Mouse (Mus musculus): ENCODE measurements at regions not wholly inside any gene's neighbourhood (a gene's known extent, or its start where the extent isn't known, plus 50 kb on each side); places are given as distances from the start of the nearest gene placed in this dataset.

DNA sequence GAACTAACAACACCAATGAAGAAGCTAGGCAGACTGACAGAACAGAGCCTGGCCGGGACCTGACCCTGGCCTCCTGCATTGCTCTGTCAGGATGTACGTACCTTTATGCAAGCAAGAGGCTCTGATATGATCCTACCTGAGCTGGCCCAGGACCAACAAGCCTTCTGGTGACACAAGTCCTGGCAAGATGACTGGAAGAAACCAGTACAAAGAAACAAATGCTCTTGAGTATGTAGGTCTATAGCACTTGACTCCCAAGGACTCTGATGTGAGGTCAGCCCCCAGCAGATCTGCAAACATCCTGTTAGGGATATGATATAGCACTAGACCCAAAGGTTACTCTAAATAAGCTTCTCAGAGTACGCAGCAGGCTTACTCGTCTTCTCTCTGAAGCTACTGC, 144.7 kb upstream of the Dyrk2 start:
- no peaks in the 10 kb centered on the region for H3K9me3 ChIP-seq (replicated peaks)
- 71% methylated on average over 4 of the region's 4 CpGs for WGBS (ENCODE audit: insufficient replicate concordance)
- no peak overlapping the region for H3K4me2 ChIP-seq
- H3K9ac ChIP-seq = no peak overlapping the region
- no peak for DNase-seq
- no peak overlapping the region for H3K4me3 ChIP-seq (replicated peaks)
- H3K4me1 ChIP-seq (replicated peaks) = 0 out of 2 replicates have a peak, but pooled peaks cover 3% of the 10 kb centered on the region
- no peak for ATAC-seq (ENCODE audit: low read depth)
- H3K27me3 ChIP-seq = no peaks in the 10 kb centered on the region
- H3K27ac ChIP-seq = no peak overlapping the region
- no peaks in the 10 kb centered on the region for H3K36me3 ChIP-seq

DNA sequence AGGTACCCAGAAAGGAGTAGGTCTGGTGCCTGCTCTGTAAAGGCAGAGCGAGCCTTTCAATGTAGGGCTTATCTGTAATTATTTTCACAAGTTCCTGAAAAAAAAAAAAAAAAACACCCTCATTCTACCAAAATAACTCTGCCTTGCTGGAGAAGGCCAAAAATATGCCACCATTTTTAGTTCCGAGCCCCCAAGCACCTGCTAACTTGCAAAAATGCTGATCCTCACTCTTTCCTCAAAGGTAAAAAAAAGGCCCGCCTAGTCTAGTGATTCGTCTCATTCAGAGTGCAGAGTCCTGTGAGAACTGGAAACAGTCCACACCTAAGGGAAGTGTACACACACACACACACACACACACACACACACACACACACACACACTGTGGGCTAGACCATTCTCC, 143.7 kb upstream of the Dyrk2 start:
- Histone ChIP-seq H3K9me3 (replicated peaks) (no peaks in the 10 kb centered on the region), H3K27ac (no peak overlapping the region), H3K4me1 (replicated peaks) (0 out of 2 replicates have a peak, but pooled peaks cover 3% of the 10 kb centered on the region), H3K9ac (no peak overlapping the region), H3K4me3 (replicated peaks) (no peak overlapping the region), H3K27me3 (no peaks in the 10 kb centered on the region), H3K36me3 (no peaks in the 10 kb centered on the region), H3K4me2 (no peak overlapping the region)
- WGBS (ENCODE audit: insufficient replicate concordance) = 57% methylated on average over 4 of the region's 4 CpGs
- no peak for ATAC-seq (ENCODE audit: low read depth)
- no peak for DNase-seq

GRCm38 (mm10) chr10:119011511-119011910, 141.5 kb upstream of the Dyrk2 start:
- 0 out of 2 replicates have a peak, but pooled peaks cover 3% of the 10 kb centered on the region for H3K4me1 ChIP-seq (replicated peaks)
- H3K9me3 ChIP-seq (replicated peaks) = no peaks in the 10 kb centered on the region
- H3K27ac ChIP-seq = 0 out of 2 replicates have a peak overlapping the region, but pooled peaks have one; percentile 15
- ATAC-seq (ENCODE audit: low read depth) (no peak), DNase-seq (no peak)
- no peaks in the 10 kb centered on the region for H3K36me3 ChIP-seq
- no peaks in the 10 kb centered on the region for H3K27me3 ChIP-seq
- H3K4me3 ChIP-seq (replicated peaks) = no peak overlapping the region
- peak overlapping the region; percentile 35 for H3K4me2 ChIP-seq
- WGBS (ENCODE audit: insufficient replicate concordance) = 70% methylated on average over 6 of the region's 6 CpGs
- no peak overlapping the region for H3K9ac ChIP-seq

DNA sequence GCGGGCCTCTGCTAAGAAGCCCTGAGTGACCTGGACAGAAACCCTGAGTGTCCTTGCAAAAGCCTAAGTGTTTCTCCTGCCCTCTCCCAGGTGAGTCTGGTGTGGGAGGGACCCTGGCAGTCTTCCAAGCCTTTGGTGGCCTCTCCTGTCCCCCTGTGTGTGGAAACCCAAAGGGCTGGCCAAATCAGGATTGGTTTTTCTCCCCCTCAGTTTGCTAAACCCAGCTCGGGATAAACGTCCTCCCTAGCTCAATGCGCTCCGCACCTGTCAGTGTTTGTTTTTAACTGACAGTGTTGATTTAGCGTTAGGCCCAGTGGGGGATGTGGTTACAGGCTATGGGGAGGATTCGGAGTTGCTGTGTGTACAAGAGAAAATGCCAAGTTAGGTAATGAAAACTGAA, 140.9 kb upstream of the Dyrk2 start:
- Histone ChIP-seq H3K9ac (no peak overlapping the region), H3K4me3 (replicated peaks) (no peak overlapping the region), H3K27me3 (no peaks in the 10 kb centered on the region), H3K9me3 (replicated peaks) (no peaks in the 10 kb centered on the region), H3K4me1 (replicated peaks) (0 out of 2 replicates have a peak, but pooled peaks cover 3% of the 10 kb centered on the region), H3K4me2 (no peak overlapping the region), H3K27ac (peak overlapping the region; percentile 29; the same call in 1 of the 2 replicates), H3K36me3 (no peaks in the 10 kb centered on the region)
- DNase-seq = peak; percentile 3
- WGBS (ENCODE audit: insufficient replicate concordance) = 46% methylated on average over 7 of the region's 7 CpGs
- ATAC-seq (ENCODE audit: low read depth) = peak; percentile 78

DNA sequence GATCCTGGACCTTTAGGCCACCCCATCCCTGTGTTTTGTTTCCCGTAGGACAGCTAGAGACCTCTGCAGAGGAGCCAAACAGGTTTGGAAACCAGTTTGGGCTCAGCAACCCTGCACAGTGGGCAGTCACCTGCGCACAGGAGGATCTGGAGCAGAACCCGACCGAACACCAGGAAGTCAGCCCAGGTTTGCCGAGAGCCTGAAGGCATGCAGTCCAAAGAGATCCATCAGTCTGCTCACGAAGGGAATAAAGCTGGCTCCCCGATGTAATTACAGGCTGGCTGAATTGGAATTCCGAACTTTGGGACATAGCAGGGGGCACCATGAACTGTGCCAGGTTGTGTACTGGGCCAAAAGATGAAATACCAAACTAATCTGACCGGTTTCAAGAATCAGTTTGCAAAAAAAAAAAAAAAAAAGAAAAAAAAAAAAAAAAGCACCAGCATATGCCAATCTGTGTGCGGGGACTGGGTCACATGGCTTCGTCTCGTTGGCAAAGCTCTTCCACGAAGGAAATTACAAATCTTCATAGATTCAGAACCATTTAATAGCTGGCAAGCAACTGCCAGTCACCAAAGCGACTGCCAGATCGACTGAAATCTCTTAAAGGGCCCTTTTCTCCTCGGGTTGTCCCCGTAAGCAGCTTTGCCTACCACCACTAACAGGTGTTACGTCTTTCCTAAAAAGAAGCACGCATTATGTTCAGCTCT, 137.0 kb upstream of the Dyrk2 start:
- 72% methylated on average over 19 of the region's 19 CpGs for WGBS (ENCODE audit: insufficient replicate concordance)
- Histone ChIP-seq H3K4me1 (replicated peaks) (0 out of 2 replicates have a peak, but pooled peaks cover 2% of the 10 kb centered on the region), H3K36me3 (no peaks in the 10 kb centered on the region), H3K4me2 (no peak overlapping the region), H3K27ac (no peak overlapping the region), H3K4me3 (replicated peaks) (no peak overlapping the region), H3K9me3 (replicated peaks) (no peaks in the 10 kb centered on the region), H3K27me3 (no peaks in the 10 kb centered on the region), H3K9ac (no peak overlapping the region)
- ATAC-seq (ENCODE audit: low read depth) = no peak
- no peak for DNase-seq

DNA sequence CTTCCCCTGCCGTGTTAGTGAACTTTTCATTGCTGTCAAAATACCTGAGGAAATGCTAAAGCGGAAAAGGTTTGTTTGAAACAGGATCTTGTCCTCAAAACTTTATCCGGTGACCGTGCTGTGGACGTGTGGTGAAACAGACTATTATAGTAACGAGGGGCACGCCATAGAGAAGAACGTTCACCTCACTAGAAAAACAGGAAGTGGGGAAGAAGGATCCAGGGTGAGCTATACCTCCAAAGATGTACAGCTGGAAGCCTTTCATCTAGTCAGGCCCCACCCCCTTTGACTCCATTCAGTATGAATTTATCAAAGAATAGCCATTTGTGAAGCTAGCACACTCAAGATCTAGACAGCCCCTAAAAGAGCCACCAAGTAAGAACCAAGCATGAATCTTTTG, 135.5 kb upstream of the Dyrk2 start:
- no peaks in the 10 kb centered on the region for H3K4me1 ChIP-seq (replicated peaks)
- no peak overlapping the region for H3K4me2 ChIP-seq
- no peak overlapping the region for H3K27ac ChIP-seq
- H3K27me3 ChIP-seq = no peaks in the 10 kb centered on the region
- no peak overlapping the region for H3K9ac ChIP-seq
- 53% methylated on average over 8 of the region's 8 CpGs for WGBS (ENCODE audit: insufficient replicate concordance)
- DNase-seq (no peak), ATAC-seq (ENCODE audit: low read depth) (no peak)
- no peaks in the 10 kb centered on the region for H3K36me3 ChIP-seq
- no peak overlapping the region for H3K4me3 ChIP-seq (replicated peaks)
- H3K9me3 ChIP-seq (replicated peaks) = no peaks in the 10 kb centered on the region

- Histone ChIP-seq H3K4me1 (replicated peaks) (no peaks in the 10 kb centered on the region), H3K9me3 (replicated peaks) (no peaks in the 10 kb centered on the region), H3K4me2 (no peak overlapping the region), H3K27ac (no peak overlapping the region), H3K27me3 (no peaks in the 10 kb centered on the region), H3K36me3 (no peaks in the 10 kb centered on the region), H3K4me3 (replicated peaks) (no peak overlapping the region), H3K9ac (no peak overlapping the region)
- no peak for DNase-seq
- ATAC-seq (ENCODE audit: low read depth) = no peak
- WGBS (ENCODE audit: insufficient replicate concordance) = 71% methylated on average over 11 of the region's 11 CpGs
Measured at GRCm38 (mm10) chr10:119004426-119004825, 134.4 kb upstream of the Dyrk2 start.

DNA sequence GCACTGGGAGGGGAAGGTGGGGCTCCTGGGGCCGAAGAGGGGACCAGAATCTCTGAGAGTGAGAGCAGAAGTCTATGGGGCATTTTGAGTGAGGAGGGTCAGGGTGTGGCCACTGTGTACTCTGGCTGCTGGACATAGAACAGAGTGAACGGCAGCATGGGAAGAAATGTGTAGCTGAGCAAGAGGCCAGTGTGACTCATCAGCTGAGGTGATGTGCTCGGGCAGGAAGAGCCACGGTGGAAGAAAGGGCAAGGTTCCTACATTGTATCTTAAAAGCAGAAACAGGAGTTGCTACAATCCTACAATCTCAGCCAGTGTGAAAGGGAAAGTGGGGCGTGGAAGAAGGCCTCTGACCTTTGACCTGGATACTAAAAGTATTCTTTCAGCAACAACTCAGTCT, 133.8 kb upstream of the Dyrk2 start:
- H3K9me3 ChIP-seq (replicated peaks) = no peaks in the 10 kb centered on the region
- no peak overlapping the region for H3K4me2 ChIP-seq
- no peak overlapping the region for H3K4me3 ChIP-seq (replicated peaks)
- no peak for DNase-seq
- no peaks in the 10 kb centered on the region for H3K4me1 ChIP-seq (replicated peaks)
- WGBS (ENCODE audit: insufficient replicate concordance) = 39% methylated on average over 5 of the region's 5 CpGs
- H3K9ac ChIP-seq = no peak overlapping the region
- no peaks in the 10 kb centered on the region for H3K27me3 ChIP-seq
- no peak for ATAC-seq (ENCODE audit: low read depth)
- no peak overlapping the region for H3K27ac ChIP-seq
- no peaks in the 10 kb centered on the region for H3K36me3 ChIP-seq

DNA sequence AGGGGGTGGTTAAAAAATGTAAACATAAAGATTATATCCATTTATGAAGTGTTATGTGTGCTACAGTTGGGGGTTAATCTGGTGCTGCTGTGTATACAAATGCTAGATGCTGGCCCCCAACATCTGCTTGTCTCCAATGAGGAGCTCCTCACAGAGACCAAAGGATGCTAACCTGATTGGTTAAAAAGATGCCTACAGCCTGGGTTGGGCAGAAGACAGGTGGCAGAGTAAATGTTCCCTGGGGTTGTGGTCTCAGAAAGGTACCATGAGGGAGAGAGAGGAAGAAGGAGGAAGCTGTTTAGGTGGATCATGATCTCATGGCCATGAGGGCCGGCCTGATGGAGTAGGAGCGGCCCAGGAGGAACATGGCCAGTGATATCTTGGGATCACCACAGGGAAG, 133.0 kb upstream of the Dyrk2 start:
- Histone ChIP-seq H3K4me2 (no peak overlapping the region), H3K9ac (no peak overlapping the region), H3K4me3 (replicated peaks) (no peak overlapping the region), H3K27me3 (no peaks in the 10 kb centered on the region), H3K4me1 (replicated peaks) (no peaks in the 10 kb centered on the region), H3K36me3 (no peaks in the 10 kb centered on the region), H3K27ac (no peak overlapping the region), H3K9me3 (replicated peaks) (no peaks in the 10 kb centered on the region)
- DNase-seq (no peak), ATAC-seq (ENCODE audit: low read depth) (no peak)
- 59% methylated on average over 2 of the region's 2 CpGs for WGBS (ENCODE audit: insufficient replicate concordance)

DNA sequence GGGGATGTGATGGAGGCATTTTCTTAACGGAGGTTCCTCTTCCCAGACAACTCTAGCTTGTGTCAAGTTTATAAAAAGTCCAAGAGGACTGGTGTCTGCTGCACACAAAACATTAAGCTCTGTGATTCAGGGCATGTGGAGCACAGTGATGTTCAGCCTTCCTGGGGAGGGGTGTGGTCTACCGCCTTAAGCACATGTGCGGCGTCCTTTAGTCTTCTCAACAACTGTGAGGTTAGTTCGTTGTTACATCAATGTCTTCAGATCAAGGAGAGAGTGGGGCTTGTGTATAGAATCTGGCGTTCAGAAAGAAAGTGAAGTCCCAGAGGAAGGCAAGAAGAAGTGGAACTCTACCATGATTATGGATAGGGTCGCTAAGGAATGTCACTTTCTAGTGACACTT, 131.9 kb upstream of the Dyrk2 start:
- no peak for ATAC-seq (ENCODE audit: low read depth)
- WGBS (ENCODE audit: insufficient replicate concordance) = 71% methylated on average over 7 of the region's 7 CpGs
- H3K27ac ChIP-seq = no peak overlapping the region
- no peak overlapping the region for H3K9ac ChIP-seq
- no peaks in the 10 kb centered on the region for H3K9me3 ChIP-seq (replicated peaks)
- no peak for DNase-seq
- H3K4me3 ChIP-seq (replicated peaks) = no peak overlapping the region
- H3K27me3 ChIP-seq = no peaks in the 10 kb centered on the region
- H3K36me3 ChIP-seq = no peaks in the 10 kb centered on the region
- no peaks in the 10 kb centered on the region for H3K4me1 ChIP-seq (replicated peaks)
- H3K4me2 ChIP-seq = no peak overlapping the region

- no peak for DNase-seq
- H3K27ac ChIP-seq = no peak overlapping the region
Measured at GRCm38 (mm10) chr10:119001000-119001780, 131.2 kb upstream of the Dyrk2 start.

More at GRCm38 (mm10) chr10:119001000-119001780, 131.2 kb upstream of the Dyrk2 start:
- H3K4me1 ChIP-seq (replicated peaks) = no peaks in the 10 kb centered on the region
- ATAC-seq (ENCODE audit: low read depth) = no peak
- no peak overlapping the region for H3K4me2 ChIP-seq
- no peaks in the 10 kb centered on the region for H3K36me3 ChIP-seq
- H3K9me3 ChIP-seq (replicated peaks) = no peaks in the 10 kb centered on the region
- 76% methylated on average over 17 of the region's 17 CpGs for WGBS (ENCODE audit: insufficient replicate concordance)
- no peak overlapping the region for H3K4me3 ChIP-seq (replicated peaks)
- no peak overlapping the region for H3K9ac ChIP-seq
- H3K27me3 ChIP-seq = no peaks in the 10 kb centered on the region

All from liver, embryonic 13.5 days (tissue).